Mouse (Mus musculus): ENCODE measurements around the gene Pdzd8.

GRCm38 (mm10) chr19:59367892-59368291 is 22.3 kb upstream of the Pdzd8 start:
- TF ChIP-seq CTCF (IDR thresholded peaks at IDR 0.05; ENCODE audit: low read depth, low read length) (no peak), POLR2A (IDR thresholded peaks at IDR 0.05; ENCODE audit: insufficient read depth, low read length) (no peak)
